Mouse (Mus musculus): ENCODE results near the gene Capn12.

- TF ChIP-seq CTCF (IDR thresholded peaks at IDR 0.05; ENCODE audit: low read depth, low read length), result no peak
- TF ChIP-seq TAL1 (conservative IDR thresholded peaks at IDR 0.05; ENCODE audit: low read depth, low read length), result no peak
- no peak for TF ChIP-seq GATA1 (IDR thresholded peaks at IDR 0.05; ENCODE audit: borderline replicate concordance, low read length)
- no peak for TF ChIP-seq POLR2AphosphoS5 (IDR thresholded peaks at IDR 0.05; ENCODE audit: insufficient replicate concordance, low read depth, low read length)
- TF ChIP-seq GATA2 (IDR thresholded peaks at IDR 0.05; ENCODE audit: borderline replicate concordance, low read depth, low read length), result no peak
These were observed 44.3 kb upstream of the Capn12 start for GRCm38 (mm10) chr7:28836936-28837335.
